Mouse (Mus musculus) adrenal gland, adult 8-10 months (tissue): ENCODE data around the gene Olfr1414. TPM values are rescaled to one million over a fixed set of nuclear protein-coding genes. Genes with fewer than 3 reads are reported as not detected.
A peak's percentile ranks its signal among the peaks of the same experiment; 100 is the strongest.
"Not testable (repeated sequence)": the region's sequence is repeated elsewhere in the genome, so short reads cannot be mapped to it uniquely, and the experiment has no call there.

Source experiments
- DNase-seq: peaks from one replicate; pipeline ENCODE4 v3.0.0; 2022
- microRNA-seq, 2 experiments: library from miRNA; unstranded; fragments of <30 nt; microRNA quantifications; one replicate each; pipeline ENCODE4 v1.2.0; 2022
- total RNA-seq, 4 experiments: library from RNA; stranded (reverse); gene quantifications; 2 replicates each; pipeline ENCODE4 v1.2.4; 2022

Olfr1414 gene
- under 1 TPM in 2 of 4 experiments, not detected in 2; 0.06 to 0.07 TPM for total RNA-seq

- no peak for DNase-seq
Measured at GRCm38 (mm10) chr1:92518561-92518960, at the start of gene Olfr1414. Olfr1414 (minus strand) TSS chr1:92518661.

- DNase-seq = no peak
Measured at GRCm38 (mm10) chr1:92545929-92546328, 27.5 kb upstream of the Olfr1414 start.

- no peak for DNase-seq
Measured at GRCm38 (mm10) chr1:92539071-92539470, 20.6 kb upstream of the Olfr1414 start.

- DNase-seq = no peak
Measured at GRCm38 (mm10) chr1:92536972-92537371, 18.5 kb upstream of the Olfr1414 start.

- no peak for DNase-seq
Measured at GRCm38 (mm10) chr1:92523764-92524163, 5.3 kb upstream of the Olfr1414 start.

GRCm38 (mm10) chr1:92521376-92521775, 2.9 kb upstream of the Olfr1414 start:
- DNase-seq = no peak

GRCm38 (mm10) chr1:92519046-92519445, 585 bp upstream of the Olfr1414 start:
- no peak for DNase-seq

- peak; percentile 21 for DNase-seq
Measured at GRCm38 (mm10) chr1:92515390-92515789, 3.1 kb downstream of the Olfr1414 start.

- DNase-seq = not testable (repeated sequence)
Measured at GRCm38 (mm10) chr1:92511646-92512045, 6.8 kb downstream of the Olfr1414 start.

GRCm38 (mm10) chr1:92496001-92496400, 22.5 kb downstream of the Olfr1414 start, which contains the start of gene Olfr1415:
Olfr1415 (minus strand) TSS chr1:92496101.
- DNase-seq = no peak

GRCm38 (mm10) chr1:92485013-92485412, 33.4 kb downstream of the Olfr1414 start, which contains the start of gene Olfr1416:
Olfr1416 (minus strand) TSS chr1:92485113.
- DNase-seq = no peak

GRCm38 (mm10) chr1:92474066-92474578, 44.3 kb downstream of the Olfr1414 start:
- no peak for DNase-seq

- peak; percentile 89 for DNase-seq
Measured at GRCm38 (mm10) chr1:92473165-92474041, 45.1 kb downstream of the Olfr1414 start, which contains the start of gene Ndufa10. Ndufa10 (minus strand) TSS chr1:92473860.

- no peak for DNase-seq
Measured at GRCm38 (mm10) chr1:92468891-92469290, 49.6 kb downstream of the Olfr1414 start.

- no peak for DNase-seq
Measured at GRCm38 (mm10) chr1:92458416-92458815, 60.0 kb downstream of the Olfr1414 start.

GRCm38 (mm10) chr1:92457758-92458157, 60.7 kb downstream of the Olfr1414 start:
- DNase-seq = no peak

Small RNA genes lying within 50 kb of the gene (microRNA-seq; reads per million reads assigned to microRNA genes)
- 1.1 to 2.2 reads per million in 2 experiments for gene Mir6900

Other genes with a start within 250 kb of the Olfr1414 start
- gene Ndufa10, start 44.8 kb downstream of the Olfr1414 start, total RNA-seq = 100 to 1,000 TPM; 209 to 284 (median 255) TPM
- not detected for gene Olfr1416, start 33.5 kb downstream of the Olfr1414 start, total RNA-seq
- under 1 TPM in 1 of 4 experiments, not detected in 3; 0.12 TPM for gene Olfr1415, start 22.6 kb downstream of the Olfr1414 start, total RNA-seq
- not detected for gene Olfr1413, start 52.7 kb upstream of the Olfr1414 start, total RNA-seq
- not detected for gene Olfr1412, start 67.1 kb upstream of the Olfr1414 start, total RNA-seq
- not detected for gene Olfr1411, start 75.8 kb upstream of the Olfr1414 start, total RNA-seq
- not detected for gene Olfr1410, start 87.1 kb upstream of the Olfr1414 start, total RNA-seq
- gene Olfr12, start 99.1 kb upstream of the Olfr1414 start, total RNA-seq = not detected
- 100 to 1,000 TPM; 279 to 327 (median 313) TPM for gene Cops9, start 123.3 kb upstream of the Olfr1414 start, total RNA-seq
- gene Otos, start 130.2 kb upstream of the Olfr1414 start, total RNA-seq = under 1 TPM in 1 of 4 experiments, not detected in 3; 0.56 TPM